Mouse (Mus musculus): ENCODE results near the gene Setdb1. TPM values are rescaled to one million over a fixed set of nuclear protein-coding genes. Genes with fewer than 3 reads are reported as not detected.
"Not testable (repeated sequence)": the region's sequence is repeated elsewhere in the genome, so short reads cannot be mapped to it uniquely, and the experiment has no call there.

Setdb1 gene
- total and polyA plus RNA-seq, 3 experiments: 101 to 116 TPM; not detected in 1

DNA sequence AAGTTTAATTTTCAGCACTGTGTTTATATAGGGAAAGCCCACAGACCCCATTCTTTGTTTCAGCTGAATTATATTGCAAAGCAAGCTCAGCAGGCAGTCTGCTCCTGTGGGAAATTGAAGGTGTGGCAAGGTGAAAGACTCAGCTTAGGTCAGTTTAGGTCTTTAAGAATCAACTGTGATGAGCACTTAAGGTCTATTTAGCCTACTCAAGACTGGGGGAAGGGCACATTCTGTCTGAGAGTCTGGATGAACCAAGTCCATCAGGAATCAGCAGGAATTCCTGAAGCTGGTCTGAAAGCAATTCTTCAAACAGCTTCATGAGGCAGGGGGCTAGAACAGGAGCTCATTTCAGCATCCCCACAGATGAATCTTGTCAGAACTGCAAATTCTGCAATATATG is 13.1 kb upstream of the Setdb1 start:
- Histone ChIP-seq H3K9ac (ENCODE audit: control insufficient read depth, low read depth, low read length, poor library complexity, severe bottlenecking) (no peak overlapping the region), H3K79me2 (ENCODE audit: control insufficient read depth, insufficient read depth, low read length, poor library complexity) (no peaks in the 10 kb centered on the region), H3K9me3 (replicated peaks; ENCODE audit: insufficient read depth, low read length) (no peaks in the 10 kb centered on the region), H3K4me3 (ENCODE audit: control insufficient read depth in 1 of 2, insufficient read depth in 1 of 2, low read depth in 2 of 2, low read length in 2 of 2) (no peak overlapping the region), H3K4me1 (ENCODE audit: control insufficient read depth in 1 of 2, insufficient read depth in 2 of 2, low read length in 2 of 2) (no peaks in the 10 kb centered on the region), H3K27me3 (ENCODE audit: control insufficient read depth in 1 of 2, insufficient read depth in 2 of 2, low read length in 2 of 2) (no peaks in the 10 kb centered on the region), H3K27ac (ENCODE audit: control insufficient read depth, low read depth, low read length) (no peak overlapping the region), H3K36me3 (ENCODE audit: control insufficient read depth in 1 of 2, insufficient read depth in 2 of 2, low read length in 2 of 2) (no peaks in the 10 kb centered on the region)
- TF ChIP-seq POLR2AphosphoS2 (IDR thresholded peaks at IDR 0.05; ENCODE audit: low read length) (no peak), MAZ (IDR thresholded peaks at IDR 0.05; ENCODE audit: low read depth, low read length) (no peak), MYB (IDR thresholded peaks at IDR 0.05; ENCODE audit: low read depth, low read length) (no peak), SMC3 (IDR thresholded peaks at IDR 0.05; ENCODE audit: low read depth, low read length) (no peak), BHLHE40 (IDR thresholded peaks at IDR 0.05; ENCODE audit: borderline replicate concordance, low read depth, low read length) (no peak), ZMIZ1 (IDR thresholded peaks at IDR 0.05; ENCODE audit: low read depth, low read length) (no peak)
- no peak for DNase-seq (ENCODE audit: low read depth, low spot score)

DNA sequence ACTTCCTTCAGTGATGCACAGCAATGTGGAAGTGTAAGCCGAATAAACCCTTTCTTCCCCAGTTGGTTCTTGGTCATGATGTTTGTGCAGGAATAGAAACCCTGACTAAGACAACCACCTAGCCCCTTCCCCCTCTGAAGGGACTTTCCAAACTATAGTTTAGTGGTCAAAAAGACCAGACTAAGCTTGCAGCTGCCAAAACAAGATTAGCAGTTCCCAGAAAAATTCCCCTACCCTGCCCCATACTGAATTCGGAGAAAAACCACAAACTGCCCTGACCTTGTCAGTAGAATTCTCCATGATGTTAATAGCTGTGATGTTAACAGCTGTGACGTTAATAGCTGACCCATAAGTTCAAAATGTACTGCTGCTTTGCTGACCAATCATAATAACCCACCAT is 3.3 kb upstream of the Setdb1 start:
- Histone ChIP-seq H3K4me1 (ENCODE audit: control insufficient read depth in 1 of 2, insufficient read depth in 2 of 2, low read length in 2 of 2) (peaks cover 0 to 15% of the 10 kb centered on the region in 2 experiments; a peak in 2 of 4 replicates), H3K36me3 (ENCODE audit: control insufficient read depth in 1 of 2, insufficient read depth in 2 of 2, low read length in 2 of 2) (peaks cover under 1 to 11% of the 10 kb centered on the region in 2 experiments), H3K27ac (ENCODE audit: control insufficient read depth, low read depth, low read length) (peak overlapping the region; percentile 2; the same call in 1 of the 2 replicates)
- not testable (repeated sequence) for H3K4me3 ChIP-seq (ENCODE audit: control insufficient read depth in 1 of 2, insufficient read depth in 1 of 2, low read depth in 2 of 2, low read length in 2 of 2); H3K79me2 ChIP-seq (ENCODE audit: control insufficient read depth, insufficient read depth, low read length, poor library complexity); H3K9ac ChIP-seq (ENCODE audit: control insufficient read depth, low read depth, low read length, poor library complexity, severe bottlenecking); H3K9me3 ChIP-seq (replicated peaks; ENCODE audit: insufficient read depth, low read length); H3K27me3 ChIP-seq (ENCODE audit: control insufficient read depth in 1 of 2, insufficient read depth in 2 of 2, low read length in 2 of 2)
- peak; percentile 59 for DNase-seq (ENCODE audit: low read depth, low spot score)
- TF ChIP-seq E2F4 (IDR thresholded peaks at IDR 0.05; ENCODE audit: borderline replicate concordance, low read depth, low read length) (0 out of 2 replicates have a peak, but pooled peaks have one; percentile 45), TCF12 (IDR thresholded peaks at IDR 0.05; ENCODE audit: low read depth, low read length) (peak; percentile 36; the same call in 1 of the 2 replicates), ETS1 (IDR thresholded peaks at IDR 0.05; ENCODE audit: low read depth, low read length) (peak; percentile 60; the same call in 1 of the 2 replicates), TAL1 (IDR thresholded peaks at IDR 0.05; ENCODE audit: low read length) (peak; percentile 87), EP300 (IDR thresholded peaks at IDR 0.05; ENCODE audit: low read depth in 1 of 2, low read length in 2 of 2) (peak; percentile 57 to 73)

DNA sequence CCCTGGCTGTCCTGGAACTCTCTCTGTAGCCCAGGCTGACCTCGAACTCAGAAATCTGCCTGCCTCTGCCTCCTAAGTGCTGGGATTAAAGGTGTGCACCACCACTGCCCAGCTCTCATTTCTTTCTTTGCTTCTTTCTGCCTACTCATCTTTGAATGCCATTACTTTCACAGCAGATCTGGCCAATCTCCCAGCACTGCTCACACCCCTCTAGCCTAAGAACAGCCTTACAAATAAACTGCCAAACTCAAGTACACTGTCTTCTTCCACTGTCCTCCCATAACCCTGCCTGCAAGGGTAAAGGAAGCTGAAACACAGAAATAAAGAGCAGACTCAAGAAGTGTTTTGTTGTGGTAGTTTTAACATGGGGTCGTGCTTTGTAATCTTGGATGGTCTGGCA is 744 bp upstream of the Setdb1 start:
- H3K9ac ChIP-seq (ENCODE audit: control insufficient read depth, low read depth, low read length, poor library complexity, severe bottlenecking): no peak overlapping the region
- peaks cover 15 to 18% of the 10 kb centered on the region in 2 experiments for H3K36me3 ChIP-seq (ENCODE audit: control insufficient read depth in 1 of 2, insufficient read depth in 2 of 2, low read length in 2 of 2)
- no peak for TF ChIP-seq RAD21 (IDR thresholded peaks at IDR 0.05; ENCODE audit: low read depth, low read length)
- no peak for TF ChIP-seq EP300 (IDR thresholded peaks at IDR 0.05; ENCODE audit: low read depth in 1 of 2, low read length in 2 of 2)
- peak; percentile 50 for DNase-seq (ENCODE audit: low read depth, low spot score)
- peaks cover 4 to 16% of the 10 kb centered on the region in 2 experiments; a peak in 3 of 4 replicates for H3K4me1 ChIP-seq (ENCODE audit: control insufficient read depth in 1 of 2, insufficient read depth in 2 of 2, low read length in 2 of 2)
- H3K27me3 ChIP-seq (ENCODE audit: control insufficient read depth in 1 of 2, insufficient read depth in 2 of 2, low read length in 2 of 2): no peaks in the 10 kb centered on the region
- H3K27ac ChIP-seq (ENCODE audit: control insufficient read depth, low read depth, low read length): no peak overlapping the region
- no peaks in the 10 kb centered on the region for H3K9me3 ChIP-seq (replicated peaks; ENCODE audit: insufficient read depth, low read length)
- no peak overlapping the region for H3K4me3 ChIP-seq (ENCODE audit: control insufficient read depth in 1 of 2, insufficient read depth in 1 of 2, low read depth in 2 of 2, low read length in 2 of 2)
- H3K79me2 ChIP-seq (ENCODE audit: control insufficient read depth, insufficient read depth, low read length, poor library complexity): peaks cover 14% of the 10 kb centered on the region
